Comparison of ENCODE assay signal across 11 mouse cellular contexts in genomic region chr10:94521107-94521401, GRCm38 (mm10).
A peak's percentile ranks its signal among the peaks of the same experiment; 100 is the strongest.
DNase-seq lines count a peak whose midpoint lies in the region; ATAC-seq and TF ChIP-seq lines count a peak whose summit lies in the region.
"Had no signal": no experiment of that assay in that cellular context is flagged by ENCODE, and none has a peak within 500 bp of the region (broad histone marks: within the 10 kb centered on the region; RNA-seq: fewer than 3 reads in every experiment).

No protein-coding gene starts in this region.

- DNase-seq in MN1 (ENCODE audit: low spot score), result peak; percentile 71
- DNase-seq in embryo, embryonic 10 days (ENCODE audit: low spot score), result peak; percentile 68
- peak; percentile 59 for DNase-seq in liver, adult 2 months (ENCODE audit: extremely low read depth, low read depth, low spot score)
- DNase-seq in cerebellum, adult 18-20 months, result no peak
- no peak for DNase-seq in left cerebral cortex, postnatal 14 days (ENCODE audit: low spot score in 2 of 2)
- no peak for DNase-seq in urinary bladder, postnatal 14 days (ENCODE audit: low spot score)
- DNase-seq: gastrocnemius, postnatal 36 days; thymus, postnatal 25 days had no signal

- peaks cover 5% of the 10 kb centered on the region; the same call in 1 of the 2 replicates for H3K27me3 ChIP-seq in hindbrain, embryonic 15.5 days
- peaks cover 23% of the 10 kb centered on the region for H3K27me3 ChIP-seq in hindbrain, embryonic 13.5 days
- H3K27me3 ChIP-seq in liver, adult 2 months (ENCODE audit: control insufficient read depth, insufficient read depth, low read length), result no peaks in the 10 kb centered on the region

- WGBS in hindbrain, embryonic 15.5 days, result 59% methylated on average over 3 of the region's 3 CpGs
- 42% methylated on average over 3 of the region's 3 CpGs for WGBS in hindbrain, embryonic 13.5 days
- WGBS in liver, adult 2 months, result 71% methylated on average over 3 of the region's 3 CpGs

- intact Hi-C loops in left cerebral cortex, postnatal 14 days (cut with DNase I), result no loop called here

- H3K4me1 ChIP-seq in hindbrain, embryonic 15.5 days (replicated peaks), result peaks cover 45% of the 10 kb centered on the region
- H3K4me1 ChIP-seq in hindbrain, embryonic 13.5 days (replicated peaks), result peaks cover 50% of the 10 kb centered on the region
- H3K4me1 ChIP-seq in liver, adult 2 months (ENCODE audit: control insufficient read depth, insufficient read depth, low read length), result peaks cover 5% of the 10 kb centered on the region

- no peak for ATAC-seq in hindbrain, embryonic 15.5 days (ENCODE audit: low FRiP score, low read depth)
- no peak for ATAC-seq in hindbrain, embryonic 13.5 days (ENCODE audit: low FRiP score)

- no peak overlapping the region for H3K4me3 ChIP-seq in hindbrain, embryonic 15.5 days
- H3K4me3 ChIP-seq in hindbrain, embryonic 13.5 days, result no peak overlapping the region
- H3K4me3 ChIP-seq in liver, adult 2 months (ENCODE audit: insufficient read depth, low read depth, low read length), result no peak overlapping the region
- H3K4me3 ChIP-seq: limb, embryonic 12.5 days had no signal

- H3K9me3 ChIP-seq in hindbrain, embryonic 15.5 days, result no peaks in the 10 kb centered on the region
- no peaks in the 10 kb centered on the region for H3K9me3 ChIP-seq in hindbrain, embryonic 13.5 days
- H3K9me3 ChIP-seq: limb, embryonic 12.5 days had no signal

- H3K4me2 ChIP-seq in hindbrain, embryonic 15.5 days, result peak overlapping the region; percentile 39
- no peak overlapping the region for H3K4me2 ChIP-seq in hindbrain, embryonic 13.5 days

- H3K27ac ChIP-seq in hindbrain, embryonic 15.5 days (replicated peaks), result no peak overlapping the region
- H3K27ac ChIP-seq in hindbrain, embryonic 13.5 days, result no peak overlapping the region
- H3K27ac ChIP-seq in liver, adult 2 months (replicated peaks; ENCODE audit: insufficient read depth, low read depth, low read length), result no peak overlapping the region

- H3K9ac ChIP-seq in hindbrain, embryonic 15.5 days, result no peak overlapping the region
- H3K9ac ChIP-seq in hindbrain, embryonic 13.5 days, result no peak overlapping the region
- no peak overlapping the region for H3K9ac ChIP-seq in liver, adult 2 months (ENCODE audit: low read depth, low read length)
- H3K9ac ChIP-seq: limb, embryonic 12.5 days had no signal

- H3K79me2 ChIP-seq in liver, adult 2 months (ENCODE audit: control insufficient read depth, insufficient read depth, low read length), result peaks cover 26% of the 10 kb centered on the region

- no peaks in the 10 kb centered on the region for H3K36me3 ChIP-seq in hindbrain, embryonic 15.5 days
- no peaks in the 10 kb centered on the region for H3K36me3 ChIP-seq in hindbrain, embryonic 13.5 days
- H3K36me3 ChIP-seq in liver, adult 2 months (ENCODE audit: control insufficient read depth, insufficient read depth, low read length), result no peaks in the 10 kb centered on the region
- H3K36me3 ChIP-seq: limb, embryonic 12.5 days had no signal

- no peak for TF ChIP-seq POLR2A in liver, adult 2 months (IDR thresholded peaks at IDR 0.05; ENCODE audit: extremely low read depth, insufficient read depth, low read length)

- no peak for TF ChIP-seq CTCF in liver, adult 2 months (IDR thresholded peaks at IDR 0.05; ENCODE audit: low read depth, low read length)

Comparison
In these comparisons a context has a peak if more than half of its experiments do, and no peak if none do; other contexts are left out.
1. DNase-seq: peak in MN1 (single experiment), embryo, embryonic 10 days (single experiment) and liver, adult 2 months (single experiment); none in cerebellum, adult 18-20 months (0 of 2), left cerebral cortex, postnatal 14 days (0 of 2) and urinary bladder, postnatal 14 days (single experiment).